Mouse (Mus musculus) limb, embryonic 11.5 days (tissue): Measurements from ENCODE around the gene Tubgcp4. TPM values are rescaled to one million over a fixed set of nuclear protein-coding genes. Genes with fewer than 3 reads are reported as not detected.

ENCODE experiments used
- ATAC-seq: fragments of 200-750 bp; cut with Nextera tagmentation; 2 replicates; pipeline ENCODE4 v1.8.0; 2017; ENCODE audit warnings: low read depth; ENCODE audit not compliant: insufficient number of reproducible peaks, low FRiP score, low TSS enrichment
- DNase-seq: peaks from one replicate; pipeline ENCODE4 v3.0.0-alpha.2; 2015; ENCODE audit warnings: low spot score
- H3K27ac ChIP-seq: fragments of 300-500 bp; sonication (generic); replicated peaks from 2 replicates; pipeline ENCODE4 v1.5.1; 2014; ENCODE audit warnings: low read depth, mild to moderate bottlenecking, low read length
- H3K27me3 ChIP-seq: fragments of 300-500 bp; sonication (generic); 2 replicates; pipeline ENCODE4 v1.6.1; 2014; ENCODE audit warnings: mild to moderate bottlenecking, low read length, mixed read lengths; ENCODE audit not compliant: control insufficient read depth, insufficient read depth
- H3K36me3 ChIP-seq: fragments of 300-500 bp; sonication (generic); 2 replicates; pipeline ENCODE4 v1.6.1; 2014; ENCODE audit warnings: mild to moderate bottlenecking, low read length, moderate library complexity, mixed read lengths; ENCODE audit not compliant: control insufficient read depth, insufficient read depth
- H3K4me1 ChIP-seq: fragments of 300-500 bp; sonication (generic); 2 replicates; pipeline ENCODE4 v1.6.1; 2014; ENCODE audit warnings: low read length, mixed read lengths; ENCODE audit not compliant: control insufficient read depth, insufficient read depth
- H3K4me2 ChIP-seq: fragments of 300-500 bp; sonication (generic); 2 replicates; pipeline ENCODE4 v1.6.1; 2014; ENCODE audit warnings: low read depth, mild to moderate bottlenecking, moderate library complexity; ENCODE audit not compliant: severe bottlenecking
- H3K4me3 ChIP-seq: fragments of 300-500 bp; sonication (generic); 2 replicates; pipeline ENCODE4 v1.5.1; 2014; ENCODE audit warnings: low read depth, low read length
- H3K9ac ChIP-seq: fragments of 300-500 bp; sonication (generic); 2 replicates; pipeline ENCODE4 v1.6.1; 2014; ENCODE audit warnings: mild to moderate bottlenecking, low read length
- H3K9me3 ChIP-seq: fragments of 300-500 bp; sonication (generic); 2 replicates; pipeline ENCODE4 v1.6.1; 2016; ENCODE audit warnings: low read length; ENCODE audit not compliant: control insufficient read depth
- WGBS: fragments of 180-500 bp; shearing (Covaris S2); extraction: QIAGEN DNeasy Blood & Tissue Kit; methylation state at CpG from one replicate; pipeline ENCODE4 v1.1.7; 2014; 5-methylcytosine and 5-hydroxymethylcytosine counted together
- polyA plus RNA-seq: library from polyadenylated mRNA; unstranded; fragments of >200 nt; fragmentation: Nextera tagmentation; extraction: Ambion mirVana; gene quantifications from 2 replicates; pipeline ENCODE4 v1.2.1, GENCODE M21; 2014

Tubgcp4 gene
- polyA plus RNA-seq, 1 experiment from 2014 or later: 67.2 TPM

DNA sequence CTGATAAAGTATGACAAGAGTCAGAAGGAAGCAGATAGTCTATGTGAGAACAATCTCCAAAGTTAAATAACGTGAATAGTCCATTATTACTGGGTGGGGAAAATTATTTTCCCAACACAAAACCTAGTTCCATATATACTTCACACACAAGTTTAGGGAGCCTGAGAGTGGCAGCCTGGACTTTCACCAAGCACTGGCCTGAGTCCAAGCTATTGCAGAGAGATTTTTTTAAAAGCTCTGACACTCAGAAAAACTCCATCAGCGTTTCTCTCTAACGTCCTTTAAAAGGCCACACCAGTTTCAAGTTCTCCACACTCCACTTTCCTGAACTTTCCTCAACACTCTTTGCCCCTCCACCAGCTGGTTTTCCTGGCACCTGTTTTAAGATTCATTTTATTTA, 44.0 kb downstream of the Tubgcp4 start:
- no peak overlapping the region for H3K4me3 ChIP-seq
- ATAC-seq: no peak
- no peaks in the 10 kb centered on the region for H3K4me1 ChIP-seq
- H3K9ac ChIP-seq: no peak overlapping the region
- no peaks in the 10 kb centered on the region for H3K27me3 ChIP-seq
- DNase-seq: no peak
- no peaks in the 10 kb centered on the region for H3K9me3 ChIP-seq
- peaks cover 13% of the 10 kb centered on the region for H3K36me3 ChIP-seq
- WGBS: 85% methylated on average over 3 of the region's 3 CpGs
- no peak overlapping the region for H3K4me2 ChIP-seq
- H3K27ac ChIP-seq: no peak overlapping the region

DNA sequence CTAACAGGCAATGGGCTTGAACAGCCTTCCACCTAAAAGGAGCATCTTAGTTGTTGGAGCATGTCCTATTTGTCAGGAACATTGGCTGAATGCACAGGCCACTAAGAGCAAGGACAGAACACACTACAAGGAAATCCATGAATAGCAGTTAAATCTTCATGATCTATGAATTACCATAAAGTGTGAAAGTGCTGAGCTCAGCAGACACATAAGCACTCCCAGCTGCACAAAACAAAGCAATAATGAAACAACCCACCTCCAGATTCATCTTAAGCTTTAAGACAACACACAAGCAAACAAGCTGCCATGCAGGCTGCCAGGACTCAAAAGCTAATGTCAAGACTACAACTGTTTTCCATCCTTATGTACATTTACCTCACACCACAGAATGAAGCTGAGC, 48.7 kb downstream of the Tubgcp4 start:
- Histone ChIP-seq H3K36me3 (peaks cover 12% of the 10 kb centered on the region), H3K9ac (no peak overlapping the region), H3K4me2 (no peak overlapping the region), H3K27ac (no peak overlapping the region), H3K27me3 (no peaks in the 10 kb centered on the region), H3K9me3 (no peaks in the 10 kb centered on the region), H3K4me3 (no peak overlapping the region), H3K4me1 (no peaks in the 10 kb centered on the region)
- DNase-seq (no peak), ATAC-seq (no peak)

DNA sequence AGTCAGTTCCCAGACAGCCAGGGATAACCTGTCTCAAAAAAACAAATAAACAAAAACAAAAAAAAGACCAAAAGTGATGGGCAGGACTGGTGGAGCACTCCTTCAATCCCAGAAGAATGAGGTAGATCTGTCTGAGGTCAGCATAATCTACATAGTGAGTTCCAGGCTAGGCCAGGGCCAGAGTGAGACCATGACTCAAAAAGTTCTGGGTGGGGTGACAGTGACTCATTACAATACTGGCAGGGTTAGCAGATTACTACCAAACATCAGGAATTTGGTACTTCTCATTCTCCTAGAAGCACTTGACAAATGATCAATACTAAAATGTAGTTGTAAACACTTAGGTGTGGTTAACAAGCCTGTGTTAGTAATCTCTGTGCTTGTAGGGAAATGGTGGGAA, 49.5 kb downstream of the Tubgcp4 start:
- Histone ChIP-seq H3K27me3 (no peaks in the 10 kb centered on the region), H3K9me3 (no peaks in the 10 kb centered on the region), H3K27ac (no peak overlapping the region), H3K4me2 (no peak overlapping the region), H3K4me1 (no peaks in the 10 kb centered on the region), H3K9ac (no peak overlapping the region), H3K4me3 (no peak overlapping the region), H3K36me3 (peaks cover 6% of the 10 kb centered on the region; the same call in 1 of the 2 replicates)
- DNase-seq (no peak), ATAC-seq (no peak)

DNA sequence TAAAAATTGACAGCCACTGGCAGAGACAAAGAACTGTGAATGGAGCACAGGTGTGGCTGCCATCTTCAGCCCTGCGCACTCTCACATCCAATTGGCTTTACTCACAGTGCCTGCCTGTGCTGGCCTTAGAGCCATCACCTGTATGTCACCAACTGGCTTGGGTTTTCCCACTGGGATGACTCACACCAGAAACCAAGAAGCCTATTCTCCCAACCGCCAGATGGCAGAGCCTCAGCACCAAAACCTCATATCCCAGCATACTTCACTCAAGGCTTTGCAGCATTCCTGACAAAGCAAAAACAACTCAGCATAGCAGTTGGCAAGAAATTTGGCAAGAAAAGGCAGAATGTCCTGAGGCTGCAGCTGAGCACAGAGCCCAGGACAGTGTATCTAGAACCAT, 52.6 kb downstream of the Tubgcp4 start:
- DNase-seq (no peak), ATAC-seq (no peak)
- Histone ChIP-seq H3K27me3 (no peaks in the 10 kb centered on the region), H3K4me1 (no peaks in the 10 kb centered on the region), H3K4me3 (no peak overlapping the region), H3K9me3 (no peaks in the 10 kb centered on the region), H3K36me3 (peaks cover 17% of the 10 kb centered on the region; the same call in 1 of the 2 replicates), H3K27ac (no peak overlapping the region), H3K4me2 (no peak overlapping the region), H3K9ac (no peak overlapping the region)
- WGBS: 94% methylated on average over 2 of the region's 2 CpGs

DNA sequence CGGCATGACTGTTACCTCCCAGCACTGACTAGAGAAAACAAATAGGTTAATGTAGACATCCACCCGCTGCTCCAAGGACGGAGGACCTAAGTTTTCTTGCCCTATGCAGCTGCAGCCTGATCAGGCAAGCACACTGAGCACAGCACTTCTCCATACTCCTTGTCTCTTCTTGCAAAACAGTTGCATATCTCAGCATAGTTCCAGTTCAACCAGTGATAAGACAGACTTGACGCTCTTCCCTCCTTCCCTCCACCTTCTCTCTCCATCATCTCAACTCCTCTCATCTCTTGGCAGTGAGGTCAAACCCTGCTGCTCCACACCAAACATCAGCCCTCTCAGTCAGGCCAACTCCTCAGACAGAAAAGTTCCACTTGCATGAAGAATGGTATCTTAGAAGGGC, 57.7 kb downstream of the Tubgcp4 start:
- Histone ChIP-seq H3K9ac (no peak overlapping the region), H3K27ac (no peak overlapping the region), H3K27me3 (no peaks in the 10 kb centered on the region), H3K4me1 (no peaks in the 10 kb centered on the region), H3K9me3 (no peaks in the 10 kb centered on the region), H3K36me3 (peaks cover 25% of the 10 kb centered on the region; the same call in 1 of the 2 replicates), H3K4me3 (no peak overlapping the region), H3K4me2 (no peak overlapping the region)
- WGBS: 91% methylated on average over 4 of the region's 4 CpGs
- ATAC-seq: no peak
- no peak for DNase-seq

DNA sequence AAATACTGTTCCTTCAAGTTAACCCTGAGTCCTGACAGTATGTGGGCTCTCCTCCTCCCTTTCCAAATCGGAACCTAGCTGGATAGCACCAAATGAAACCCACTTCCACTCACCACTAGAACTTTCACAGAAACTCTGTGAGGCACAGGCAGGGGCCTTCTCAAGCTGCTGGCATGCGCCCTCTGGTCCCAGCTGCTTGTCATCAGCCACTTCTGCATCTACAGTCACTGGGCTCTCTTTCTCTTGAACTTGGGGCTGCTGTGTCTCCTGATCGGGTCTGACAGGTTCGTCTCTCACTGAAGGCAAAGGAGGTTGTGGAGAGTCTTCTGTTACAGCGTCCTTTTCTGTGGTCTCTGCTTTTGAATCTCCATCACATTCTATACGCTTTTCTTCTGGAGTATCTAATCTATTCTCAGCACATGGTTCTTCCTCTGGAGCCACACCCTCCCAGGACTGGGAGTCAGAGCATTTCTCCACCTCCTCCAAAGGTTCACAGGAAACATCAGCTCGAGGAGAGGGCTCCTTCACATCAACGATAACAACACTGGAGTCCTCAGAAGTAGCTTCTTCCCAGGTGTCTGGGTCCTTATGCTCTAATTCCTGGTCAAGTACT, 65.1 kb downstream of the Tubgcp4 start:
- WGBS: 93% methylated on average over 8 of the region's 8 CpGs
- no peak for DNase-seq
- no peaks in the 10 kb centered on the region for H3K9me3 ChIP-seq
- H3K4me3 ChIP-seq: no peak overlapping the region
- H3K36me3 ChIP-seq: peaks cover 15% of the 10 kb centered on the region; the same call in 1 of the 2 replicates
- no peaks in the 10 kb centered on the region for H3K27me3 ChIP-seq
- H3K27ac ChIP-seq: no peak overlapping the region
- no peak overlapping the region for H3K9ac ChIP-seq
- no peaks in the 10 kb centered on the region for H3K4me1 ChIP-seq
- no peak for ATAC-seq
- H3K4me2 ChIP-seq: no peak overlapping the region

DNA sequence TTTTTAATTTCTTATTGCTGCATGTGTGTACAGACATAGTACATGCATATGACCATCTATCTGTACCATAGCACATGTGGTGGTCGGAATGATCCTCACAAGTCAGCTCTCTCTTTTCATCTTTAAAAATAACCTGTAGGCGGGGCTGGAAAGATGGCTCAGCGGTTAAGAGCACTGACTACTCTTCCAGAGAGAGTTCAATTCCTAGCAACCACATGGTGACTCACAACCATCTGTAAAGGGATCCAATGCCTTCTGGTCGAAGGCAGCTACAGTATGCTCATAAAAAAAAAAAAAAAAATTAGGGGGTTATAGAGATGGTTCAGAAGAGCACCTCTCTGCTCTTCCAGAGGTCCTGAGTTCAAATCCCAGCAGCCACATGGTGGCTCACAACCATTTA, 69.0 kb downstream of the Tubgcp4 start:
- Histone ChIP-seq H3K36me3 (peaks cover 9% of the 10 kb centered on the region; the same call in 1 of the 2 replicates), H3K27me3 (no peaks in the 10 kb centered on the region), H3K4me2 (no peak overlapping the region), H3K9ac (no peak overlapping the region), H3K27ac (no peak overlapping the region), H3K4me1 (no peaks in the 10 kb centered on the region), H3K9me3 (no peaks in the 10 kb centered on the region), H3K4me3 (no peak overlapping the region)
- 88% methylated on average over 4 of the region's 4 CpGs for WGBS
- DNase-seq (no peak), ATAC-seq (no peak)

DNA sequence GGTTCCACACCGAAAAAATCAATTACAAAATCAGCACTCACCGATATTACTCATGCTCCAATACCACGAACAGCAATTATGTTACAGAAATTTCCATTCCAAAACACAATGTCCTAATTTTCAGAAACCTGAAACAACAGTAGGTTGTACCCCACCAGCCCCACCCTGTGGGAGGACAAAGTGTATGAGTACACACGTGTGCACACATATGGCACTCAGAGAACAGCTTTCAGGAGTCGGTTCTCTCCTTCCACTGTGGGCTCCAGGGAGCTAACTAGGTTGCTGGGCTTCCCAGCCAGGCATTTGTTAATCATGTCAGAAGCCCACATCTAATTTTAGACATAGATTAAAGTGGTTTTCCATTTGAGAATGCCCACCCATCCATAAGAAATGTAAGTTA, 73.6 kb downstream of the Tubgcp4 start:
- Histone ChIP-seq H3K27ac (no peak overlapping the region), H3K9ac (no peak overlapping the region), H3K4me1 (no peaks in the 10 kb centered on the region), H3K36me3 (peaks cover 11% of the 10 kb centered on the region), H3K27me3 (no peaks in the 10 kb centered on the region), H3K9me3 (no peaks in the 10 kb centered on the region), H3K4me2 (no peak overlapping the region), H3K4me3 (no peak overlapping the region)
- WGBS: 95% methylated on average over 5 of the region's 5 CpGs
- ATAC-seq (no peak), DNase-seq (no peak)
